Mouse (Mus musculus) heart, embryonic 16.5 days (tissue): ENCODE results near the gene Cpeb1. TPM values are rescaled to one million over a fixed set of nuclear protein-coding genes. Genes with fewer than 3 reads are reported as not detected.
"Not testable (repeated sequence)": the region's sequence is repeated elsewhere in the genome, so short reads cannot be mapped to it uniquely, and the experiment has no call there.

Experiments used
- ATAC-seq: fragments of 200-750 bp; cut with Nextera tagmentation; replicated peaks from 2 replicates; pipeline ENCODE4 v1.8.0; 2017; ENCODE audit warnings: moderate number of reproducible peaks; ENCODE audit not compliant: insufficient read depth, low FRiP score; ENCODE audit errors: extremely low read depth
- H3K27ac ChIP-seq: fragments of 300-500 bp; sonication (generic); 2 replicates; pipeline ENCODE4 v1.5.1; 2014; ENCODE audit warnings: mild to moderate bottlenecking, low read length, control low read depth, moderate library complexity
- H3K27me3 ChIP-seq: fragments of 300-500 bp; sonication (generic); 2 replicates; pipeline ENCODE4 v1.6.1; 2014; ENCODE audit warnings: low read length, mixed read lengths; ENCODE audit not compliant: control insufficient read depth, insufficient read depth
- H3K36me3 ChIP-seq: fragments of 300-500 bp; sonication (generic); 2 replicates; pipeline ENCODE4 v1.6.1; 2014; ENCODE audit not compliant: control insufficient read depth, insufficient read depth
- H3K4me1 ChIP-seq: fragments of 300-500 bp; sonication (generic); 2 replicates; pipeline ENCODE4 v1.6.1; 2014; ENCODE audit warnings: low read length, mixed read lengths; ENCODE audit not compliant: control insufficient read depth, insufficient read depth
- H3K4me2 ChIP-seq: fragments of 300-500 bp; sonication (generic); 2 replicates; pipeline ENCODE4 v1.6.1; 2014; ENCODE audit warnings: low read depth, mild to moderate bottlenecking, control low read depth, low read length
- H3K4me3 ChIP-seq: fragments of 300-500 bp; sonication (generic); 2 replicates; pipeline ENCODE4 v1.5.1; 2014; ENCODE audit warnings: mild to moderate bottlenecking, control low read depth, low read length
- H3K9ac ChIP-seq: fragments of 300-500 bp; sonication (generic); 2 replicates; pipeline ENCODE4 v1.6.1; 2014; ENCODE audit warnings: low read length, control low read depth
- H3K9me3 ChIP-seq: fragments of 300-500 bp; sonication (generic); replicated peaks from 2 replicates; pipeline ENCODE4 v1.6.1; 2016; ENCODE audit warnings: low read length; ENCODE audit not compliant: control insufficient read depth
- WGBS: fragments of 180-500 bp; shearing (Covaris S2); extraction: QIAGEN DNeasy Blood & Tissue Kit; methylation state at CpG from one replicate; pipeline ENCODE4 v1.1.7; 2014; 5-methylcytosine and 5-hydroxymethylcytosine counted together
- polyA plus RNA-seq: library from polyadenylated mRNA; unstranded; fragments of >200 nt; fragmentation: Nextera tagmentation; extraction: Ambion mirVana; gene quantifications from 2 replicates; pipeline ENCODE4 v1.2.1, GENCODE M21; 2015

The Cpeb1 gene
- polyA plus RNA-seq, 1 experiment from 2014 or later: 5.0 TPM

- H3K27me3 ChIP-seq: peaks cover 19% of the 10 kb centered on the region
- not testable (repeated sequence) for H3K4me1 ChIP-seq, H3K4me2 ChIP-seq, H3K9me3 ChIP-seq, H3K9ac ChIP-seq, ATAC-seq, H3K36me3 ChIP-seq, H3K4me3 ChIP-seq, H3K27ac ChIP-seq
Measured at GRCm38 (mm10) chr7:81478261-81478660, 23.0 kb upstream of the Cpeb1 start.

GRCm38 (mm10) chr7:81476833-81477232, 21.6 kb upstream of the Cpeb1 start:
- peaks cover 19% of the 10 kb centered on the region for H3K27me3 ChIP-seq
- no peak overlapping the region for H3K27ac ChIP-seq
- H3K4me3 ChIP-seq: no peak overlapping the region
- H3K4me2 ChIP-seq: no peak overlapping the region
- 4% methylated on average over 24 of the region's 24 CpGs for WGBS
- H3K4me1 ChIP-seq: no peaks in the 10 kb centered on the region
- H3K9me3 ChIP-seq: no peaks in the 10 kb centered on the region
- ATAC-seq: no peak
- no peak overlapping the region for H3K9ac ChIP-seq
- H3K36me3 ChIP-seq: no peaks in the 10 kb centered on the region

- Histone ChIP-seq H3K27me3 (peaks cover 19% of the 10 kb centered on the region), H3K9me3 (no peaks in the 10 kb centered on the region), H3K36me3 (no peaks in the 10 kb centered on the region), H3K9ac (no peak overlapping the region), H3K4me1 (no peaks in the 10 kb centered on the region), H3K27ac (no peak overlapping the region), H3K4me3 (no peak overlapping the region), H3K4me2 (no peak overlapping the region)
- 58% methylated on average over 3 of the region's 3 CpGs for WGBS
- ATAC-seq: no peak
Measured at GRCm38 (mm10) chr7:81475221-81475620, 20.0 kb upstream of the Cpeb1 start.

GRCm38 (mm10) chr7:81464906-81465450, 9.7 kb upstream of the Cpeb1 start:
- 66% methylated on average over 9 of the region's 9 CpGs for WGBS
- Histone ChIP-seq H3K27me3 (peaks cover 3% of the 10 kb centered on the region; the same call in 1 of the 2 replicates), H3K9me3 (no peaks in the 10 kb centered on the region), H3K9ac (no peak overlapping the region), H3K4me2 (no peak overlapping the region), H3K4me1 (no peaks in the 10 kb centered on the region), H3K27ac (no peak overlapping the region), H3K36me3 (no peaks in the 10 kb centered on the region), H3K4me3 (no peak overlapping the region)
- no peak for ATAC-seq

- Histone ChIP-seq H3K4me3 (no peak overlapping the region), H3K36me3 (no peaks in the 10 kb centered on the region), H3K27ac (no peak overlapping the region), H3K27me3 (peaks cover 5% of the 10 kb centered on the region), H3K4me2 (no peak overlapping the region), H3K9me3 (no peaks in the 10 kb centered on the region), H3K4me1 (no peaks in the 10 kb centered on the region), H3K9ac (no peak overlapping the region)
- no peak for ATAC-seq
- 7% methylated on average over 4 of the region's 4 CpGs for WGBS
Measured at GRCm38 (mm10) chr7:81464116-81464515, 8.9 kb upstream of the Cpeb1 start.

GRCm38 (mm10) chr7:81462815-81463214, 7.5 kb upstream of the Cpeb1 start:
- H3K9me3 ChIP-seq: no peaks in the 10 kb centered on the region
- no peak overlapping the region for H3K4me2 ChIP-seq
- no peak overlapping the region for H3K27ac ChIP-seq
- no peak overlapping the region for H3K9ac ChIP-seq
- H3K4me1 ChIP-seq: no peaks in the 10 kb centered on the region
- WGBS: 64% methylated on average over 3 of the region's 3 CpGs
- no peak for ATAC-seq
- H3K36me3 ChIP-seq: no peaks in the 10 kb centered on the region
- H3K4me3 ChIP-seq: no peak overlapping the region
- H3K27me3 ChIP-seq: peaks cover 11% of the 10 kb centered on the region

- H3K27ac ChIP-seq: no peak overlapping the region
- H3K9ac ChIP-seq: peak overlapping the region; percentile 67
- H3K9me3 ChIP-seq: 0 out of 2 replicates have a peak, but pooled peaks cover 2% of the 10 kb centered on the region
- WGBS: 1% methylated on average over 77 of the region's 87 CpGs
- peak overlapping the region; percentile 67 for H3K4me3 ChIP-seq
- H3K36me3 ChIP-seq: no peaks in the 10 kb centered on the region
- ATAC-seq: peak; percentile 52; the same call in 1 of the 2 replicates
- peaks cover 64% of the 10 kb centered on the region for H3K27me3 ChIP-seq
- H3K4me2 ChIP-seq: peak overlapping the region; percentile 95
- peaks cover 18% of the 10 kb centered on the region for H3K4me1 ChIP-seq
Measured at GRCm38 (mm10) chr7:81454331-81455039, 780 bp downstream of the Cpeb1 start.

- Histone ChIP-seq H3K36me3 (no peaks in the 10 kb centered on the region), H3K27ac (no peak overlapping the region), H3K4me2 (peak overlapping the region; percentile 95), H3K27me3 (peaks cover 62% of the 10 kb centered on the region), H3K9ac (peak overlapping the region; percentile 67), H3K9me3 (0 out of 2 replicates have a peak, but pooled peaks cover 2% of the 10 kb centered on the region), H3K4me1 (peaks cover 18% of the 10 kb centered on the region), H3K4me3 (peak overlapping the region; percentile 67)
- ATAC-seq: no peak
- WGBS: 4% methylated on average over 81 of the region's 84 CpGs
Measured at GRCm38 (mm10) chr7:81453443-81454274, 1.6 kb downstream of the Cpeb1 start.
